Mouse (Mus musculus): ENCODE results near the gene Gm13275.
"Not testable (repeated sequence)": the region's sequence is repeated elsewhere in the genome, so short reads cannot be mapped to it uniquely, and the experiment has no call there.

Gene Gm13275

GRCm38 (mm10) chr4:88797097-88797496, 2.8 kb downstream of the Gm13275 start, which contains the start of gene Gm13279:
TSS of gene Gm13279 (plus strand) at chr4:88797397.
- DNase-seq (ENCODE audit: low read depth in 2 of 2, low spot score in 2 of 2), result not testable (repeated sequence)

- not testable (repeated sequence) for DNase-seq (ENCODE audit: low read depth in 2 of 2, low spot score in 2 of 2)
Measured at GRCm38 (mm10) chr4:88799365-88799764, 5.1 kb downstream of the Gm13275 start, which contains the start of gene Gm13285. TSS of gene Gm13285 (plus strand) at chr4:88799665.

GRCm38 (mm10) chr4:88802954-88803353, 8.7 kb downstream of the Gm13275 start, which contains the start of gene Gm13287:
TSS of gene Gm13287 (plus strand) at chr4:88803254.
- not testable (repeated sequence) for DNase-seq (ENCODE audit: low read depth in 2 of 2, low spot score in 2 of 2)

DNA sequence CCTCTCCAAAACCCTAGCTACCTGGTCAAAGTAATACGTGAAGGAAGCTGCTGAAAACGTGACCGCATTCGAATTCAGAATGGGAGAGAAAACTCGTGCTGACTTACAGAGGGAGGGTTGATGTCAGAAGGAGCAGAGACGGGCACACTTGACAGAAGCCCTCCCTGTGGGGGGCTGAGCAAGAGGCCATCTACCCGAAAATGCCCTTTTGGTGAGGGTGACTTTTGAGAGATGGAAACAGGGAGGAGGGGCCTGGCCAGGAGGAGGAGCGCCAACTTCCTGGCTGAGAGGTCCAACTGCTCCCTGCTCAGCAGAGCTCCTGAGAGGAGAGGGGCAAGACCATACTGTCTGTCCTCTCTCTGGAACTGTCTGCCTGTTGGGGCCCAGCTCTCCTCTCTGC, 10.9 kb downstream of the Gm13275 start, which contains the start of gene Gm13288:
TSS of gene Gm13288 (plus strand) at position 301 of the 400 bp plus-strand sequence.
- DNase-seq (ENCODE audit: low read depth in 2 of 2, low spot score in 2 of 2), result not testable (repeated sequence)

DNA sequence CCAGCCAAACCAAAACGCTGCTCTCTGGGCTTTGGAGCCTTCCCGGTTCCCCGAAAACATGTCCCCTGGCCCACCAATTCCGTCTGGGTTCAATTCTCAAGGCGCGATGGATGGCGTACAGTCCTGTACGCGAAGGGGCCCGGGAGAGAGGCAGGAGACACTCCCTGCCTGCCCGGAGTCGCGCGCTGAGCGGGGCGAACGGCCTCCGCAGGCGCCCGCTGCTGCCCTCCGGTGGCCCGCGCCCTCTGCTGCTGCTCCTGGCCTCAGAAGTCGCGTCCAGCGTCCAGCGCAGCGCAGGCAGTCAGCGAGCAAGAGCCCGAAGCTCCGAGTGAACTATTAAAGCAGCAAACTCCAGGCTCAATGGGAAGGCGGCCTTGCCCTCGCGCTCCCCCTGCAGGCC, 11.5 kb downstream of the Gm13275 start:
- peak in 1 of 2 experiments; percentile 8 for DNase-seq (ENCODE audit: low read depth in 2 of 2, low spot score in 2 of 2)

DNA sequence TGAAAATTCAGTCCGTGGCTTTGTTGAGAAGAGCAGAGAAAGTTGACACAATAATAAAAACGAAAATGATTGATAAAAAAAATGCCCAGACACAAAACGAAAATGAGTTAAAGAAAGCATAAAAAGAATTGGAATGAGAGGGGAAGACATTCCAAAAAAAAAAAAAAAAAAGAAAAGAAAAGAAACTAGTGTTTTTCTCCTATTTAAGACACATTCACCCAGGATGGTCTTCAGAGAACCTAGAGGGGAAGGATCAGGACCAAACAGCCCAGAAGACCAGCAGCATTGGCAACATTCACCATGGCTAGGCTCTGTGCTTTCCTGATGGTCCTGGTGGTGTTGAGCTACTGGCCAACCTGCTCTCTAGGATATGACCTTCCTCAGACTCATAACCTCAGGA, 21.6 kb downstream of the Gm13275 start, which contains the start of gene Ifna7:
TSS of gene Ifna7 (plus strand) at position 301 of the 400 bp plus-strand sequence.
- DNase-seq (ENCODE audit: low read depth in 2 of 2, low spot score in 2 of 2), result no peak

DNA sequence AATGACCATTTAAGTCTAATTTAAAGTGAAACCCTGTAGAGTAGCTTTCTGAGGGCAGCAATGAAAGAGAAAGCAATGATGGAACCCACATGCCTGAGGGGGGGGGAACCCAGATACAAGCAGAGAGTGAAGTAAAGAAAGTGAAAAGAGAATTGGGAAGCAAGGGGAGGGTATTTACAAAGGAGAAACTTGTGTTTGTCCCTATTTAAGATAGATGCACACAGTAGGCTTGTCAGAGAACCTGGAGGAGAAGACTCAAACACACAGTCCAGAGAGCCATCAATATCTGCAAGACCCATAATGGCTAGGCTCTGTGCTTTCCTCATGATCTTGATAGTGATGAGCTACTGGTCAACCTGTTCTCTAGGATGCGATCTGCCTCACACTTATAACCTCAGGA, 25.4 kb downstream of the Gm13275 start, which contains the start of gene Ifna11:
TSS of gene Ifna11 (plus strand) at position 301 of the 400 bp plus-strand sequence.
- DNase-seq (ENCODE audit: low read depth in 2 of 2, low spot score in 2 of 2), result no peak

GRCm38 (mm10) chr4:88822995-88823394, 28.7 kb downstream of the Gm13275 start:
- peak in 1 of 2 experiments; percentile 25 for DNase-seq (ENCODE audit: low read depth in 2 of 2, low spot score in 2 of 2)

GRCm38 (mm10) chr4:88827116-88827515, 32.8 kb downstream of the Gm13275 start, which contains the start of gene Ifna6:
TSS of gene Ifna6 (plus strand) at chr4:88827416.
- DNase-seq (ENCODE audit: low read depth in 2 of 2, low spot score in 2 of 2), result not testable (repeated sequence)

DNA sequence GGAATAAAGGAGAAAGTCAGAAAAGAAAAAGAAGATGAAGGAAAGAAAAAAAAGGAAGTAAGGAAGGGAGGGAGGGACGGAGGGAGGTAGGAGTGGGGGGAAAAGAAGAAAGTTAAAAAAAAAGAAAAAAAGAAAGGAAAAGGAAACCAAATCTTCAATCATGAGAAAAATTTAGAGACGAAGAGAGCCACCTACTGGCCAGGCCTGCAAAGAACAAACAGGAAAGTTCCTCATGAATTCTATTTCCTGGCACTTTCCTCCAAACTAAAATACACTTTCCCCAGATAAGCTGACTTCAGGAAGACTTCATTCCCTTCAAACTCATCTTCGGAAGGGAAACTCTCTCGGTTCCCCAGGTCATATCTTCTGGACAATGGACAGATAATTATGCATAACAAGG, 36.2 kb downstream of the Gm13275 start:
- DNase-seq (ENCODE audit: low read depth in 2 of 2, low spot score in 2 of 2), result peak in 1 of 2 experiments; percentile 37

DNA sequence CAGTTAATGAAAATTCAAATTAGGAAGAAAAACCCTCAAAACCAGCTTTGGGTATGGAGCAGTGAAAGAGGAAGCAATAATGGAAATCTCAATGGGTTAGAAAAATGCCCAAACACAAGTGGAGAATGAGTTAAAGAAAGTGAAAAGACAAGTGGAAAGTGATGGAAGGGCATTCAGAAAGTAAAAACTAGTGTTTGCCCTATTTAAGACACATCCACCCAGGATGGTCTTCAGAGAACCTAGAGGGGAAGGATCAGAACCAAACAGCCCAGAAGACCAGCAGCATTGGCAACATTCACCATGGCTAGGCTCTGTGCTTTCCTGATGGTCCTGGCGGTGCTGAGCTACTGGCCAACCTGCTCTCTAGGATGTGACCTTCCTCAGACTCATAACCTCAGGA, 40.9 kb downstream of the Gm13275 start, which contains the start of gene Ifna5:
TSS of gene Ifna5 (plus strand) at position 301 of the 400 bp plus-strand sequence.
- DNase-seq (ENCODE audit: low read depth in 2 of 2, low spot score in 2 of 2), result not testable (repeated sequence)

GRCm38 (mm10) chr4:88838828-88839227, 44.5 kb downstream of the Gm13275 start:
- DNase-seq (ENCODE audit: low read depth in 2 of 2, low spot score in 2 of 2), result peak in 1 of 2 experiments; percentile 15

DNA sequence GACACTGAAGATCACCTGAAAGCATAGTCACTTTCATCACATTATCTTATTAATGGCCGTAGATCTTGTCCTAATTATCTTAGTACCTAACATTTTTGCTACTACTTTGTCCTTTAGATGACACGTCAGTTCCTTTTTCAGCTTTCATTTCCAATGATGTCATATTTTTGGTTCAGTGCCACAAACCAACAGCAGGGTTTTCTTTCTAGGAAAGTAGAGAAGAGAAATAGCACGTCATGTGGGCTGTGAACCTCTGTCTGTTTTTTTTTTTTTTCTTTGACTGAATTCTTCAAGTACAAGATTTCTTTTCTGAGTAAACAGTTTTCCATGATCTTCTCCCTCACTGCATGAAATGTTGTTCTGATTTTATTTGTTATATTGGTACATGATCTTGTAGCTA, 45.8 kb downstream of the Gm13275 start:
- DNase-seq (ENCODE audit: low read depth in 2 of 2, low spot score in 2 of 2), result no peak

DNA sequence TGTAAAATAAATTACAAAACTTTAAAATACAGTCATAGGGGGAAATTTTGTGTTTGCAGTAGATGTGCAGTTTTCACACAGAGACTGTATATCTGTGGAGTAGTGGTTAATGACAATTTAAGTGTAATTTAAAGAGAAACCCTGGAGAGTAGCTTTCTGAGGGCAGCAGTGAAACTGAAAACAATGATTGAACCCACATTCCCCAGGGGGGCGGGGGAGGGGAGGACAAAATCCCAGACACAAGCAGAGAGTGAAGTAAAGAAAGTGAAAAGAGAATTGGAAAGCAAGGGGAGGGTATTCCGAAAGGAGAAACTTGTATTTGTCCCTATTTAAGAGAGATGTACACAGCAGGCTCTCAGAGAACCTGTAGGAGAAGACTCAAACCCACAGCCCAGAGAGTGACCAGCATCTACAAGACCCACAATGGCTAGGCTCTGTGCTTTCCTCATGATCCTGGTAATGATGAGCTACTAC, 47.2 kb downstream of the Gm13275 start, which contains the start of gene Ifna4:
TSS of gene Ifna4 (plus strand) at position 424 of the 474 bp plus-strand sequence.
- no peak for DNase-seq (ENCODE audit: low read depth in 2 of 2, low spot score in 2 of 2)

All from CD8-positive naive resting alpha-beta T cell, adult 2 months (primary cell).